9 mouse cellular contexts compared by ENCODE assay signal in the genomic region with DNA sequence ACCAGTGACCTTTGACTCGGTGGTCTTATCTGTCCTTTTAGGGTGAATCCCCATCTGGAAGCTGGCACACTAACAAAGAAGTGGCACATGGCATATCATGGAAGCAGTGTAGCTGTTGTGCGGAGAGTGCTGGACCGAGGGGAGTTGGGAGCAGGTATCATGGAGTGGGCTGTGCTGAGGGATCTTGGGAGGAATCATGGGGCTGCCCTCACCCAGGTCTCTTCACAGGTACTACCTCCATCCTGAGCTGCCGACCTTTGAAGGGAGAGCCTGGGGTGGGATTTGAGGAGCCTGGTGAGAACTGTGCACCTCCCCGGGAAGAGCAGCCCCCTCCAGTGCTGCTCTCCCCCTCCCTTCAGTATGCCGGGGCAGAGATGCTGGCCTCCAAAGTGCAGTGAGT.
"Had no signal": no experiment of that assay in that cellular context is flagged by ENCODE, and none has a peak within 500 bp of the region (broad histone marks: within the 10 kb centered on the region; RNA-seq: fewer than 3 reads in every experiment).

No protein-coding gene starts in this region.

- H3K27me3 ChIP-seq: limb, embryonic 13.5 days; midbrain, embryonic 15.5 days had no signal

- ATAC-seq: midbrain, embryonic 15.5 days had no signal

- H3K4me2 ChIP-seq: limb, embryonic 13.5 days; midbrain, embryonic 15.5 days had no signal

- H3K9me3 ChIP-seq: limb, embryonic 13.5 days; midbrain, embryonic 10.5 days; midbrain, embryonic 15.5 days had no signal

- H3K27ac ChIP-seq: limb, embryonic 13.5 days; liver, embryonic 14.5 days; midbrain, embryonic 10.5 days; midbrain, embryonic 15.5 days; stomach, postnatal 0 days had no signal

- H3K4me3 ChIP-seq: limb, embryonic 13.5 days; midbrain, embryonic 15.5 days had no signal

- H3K9ac ChIP-seq: limb, embryonic 13.5 days; liver, embryonic 14.5 days; midbrain, embryonic 15.5 days had no signal

- DNase-seq: left cerebral cortex, postnatal 4 days; lung, adult 18-20 months; right cerebral cortex, adult 18-20 months; right cerebral cortex, postnatal 25 days had no signal
